Mouse (Mus musculus) forebrain, embryonic 14.5 days (tissue): ENCODE results near the gene Rnf8. TPM values are rescaled to one million over a fixed set of nuclear protein-coding genes. Genes with fewer than 3 reads are reported as not detected.

ENCODE experiments used
- ATAC-seq: fragments of 200-750 bp; cut with Nextera tagmentation; 2 replicates; pipeline ENCODE4 v1.8.0; 2017; ENCODE audit warnings: mild to moderate bottlenecking, moderate library complexity
- DNase-seq: peaks from one replicate; pipeline ENCODE4 v3.0.0-alpha.2; 2015; ENCODE audit warnings: low spot score
- H3K27ac ChIP-seq: fragments of 300-500 bp; sonication (generic); 2 replicates; pipeline ENCODE4 v1.5.1; 2014; ENCODE audit warnings: low read depth, mild to moderate bottlenecking, control low read depth, low read length, moderate library complexity
- H3K27me3 ChIP-seq: fragments of 300-500 bp; sonication (generic); replicated peaks from 2 replicates; pipeline ENCODE4 v1.6.1; 2014; ENCODE audit warnings: low read length, control low read depth, mixed read lengths; ENCODE audit not compliant: control insufficient read depth, insufficient read depth
- H3K36me3 ChIP-seq: fragments of 300-500 bp; sonication (generic); 2 replicates; pipeline ENCODE4 v1.6.1; 2014; ENCODE audit warnings: low read length, control low read depth; ENCODE audit not compliant: control insufficient read depth, insufficient read depth
- H3K4me1 ChIP-seq: fragments of 300-500 bp; sonication (generic); 2 replicates; pipeline ENCODE4 v1.6.1; 2014; ENCODE audit warnings: antibody characterized with exemption, low read length, control low read depth; ENCODE audit not compliant: control insufficient read depth, insufficient read depth
- H3K4me2 ChIP-seq: fragments of 300-500 bp; sonication (generic); 2 replicates; pipeline ENCODE4 v1.6.1; 2014; ENCODE audit warnings: mild to moderate bottlenecking, control low read depth, low read length
- H3K4me3 ChIP-seq: fragments of 300-500 bp; sonication (generic); 2 replicates; pipeline ENCODE4 v1.5.1; 2014; ENCODE audit warnings: low read depth, low read length, control low read depth
- H3K9ac ChIP-seq: fragments of 300-500 bp; sonication (generic); 2 replicates; pipeline ENCODE4 v1.6.1; 2014; ENCODE audit warnings: mild to moderate bottlenecking, low read length, control low read depth, moderate library complexity
- H3K9me3 ChIP-seq: fragments of 300-500 bp; sonication (generic); replicated peaks from 2 replicates; pipeline ENCODE4 v1.6.1; 2016; ENCODE audit warnings: low read length, control low read depth, mixed read lengths; ENCODE audit not compliant: control insufficient read depth
- WGBS: fragments of 180-500 bp; shearing (Covaris S2); extraction: QIAGEN DNeasy Blood & Tissue Kit; methylation state at CpG from one replicate; pipeline ENCODE4 v1.1.7; 2014; 5-methylcytosine and 5-hydroxymethylcytosine counted together
- polyA plus RNA-seq: library from polyadenylated mRNA; unstranded; fragments of >200 nt; fragmentation: Nextera tagmentation; extraction: Ambion mirVana; gene quantifications from 2 replicates; pipeline ENCODE4 v1.2.1, GENCODE M21; 2014

Gene Rnf8
- 89.7 and 96.7 TPM in 2 replicates for polyA plus RNA-seq

DNA sequence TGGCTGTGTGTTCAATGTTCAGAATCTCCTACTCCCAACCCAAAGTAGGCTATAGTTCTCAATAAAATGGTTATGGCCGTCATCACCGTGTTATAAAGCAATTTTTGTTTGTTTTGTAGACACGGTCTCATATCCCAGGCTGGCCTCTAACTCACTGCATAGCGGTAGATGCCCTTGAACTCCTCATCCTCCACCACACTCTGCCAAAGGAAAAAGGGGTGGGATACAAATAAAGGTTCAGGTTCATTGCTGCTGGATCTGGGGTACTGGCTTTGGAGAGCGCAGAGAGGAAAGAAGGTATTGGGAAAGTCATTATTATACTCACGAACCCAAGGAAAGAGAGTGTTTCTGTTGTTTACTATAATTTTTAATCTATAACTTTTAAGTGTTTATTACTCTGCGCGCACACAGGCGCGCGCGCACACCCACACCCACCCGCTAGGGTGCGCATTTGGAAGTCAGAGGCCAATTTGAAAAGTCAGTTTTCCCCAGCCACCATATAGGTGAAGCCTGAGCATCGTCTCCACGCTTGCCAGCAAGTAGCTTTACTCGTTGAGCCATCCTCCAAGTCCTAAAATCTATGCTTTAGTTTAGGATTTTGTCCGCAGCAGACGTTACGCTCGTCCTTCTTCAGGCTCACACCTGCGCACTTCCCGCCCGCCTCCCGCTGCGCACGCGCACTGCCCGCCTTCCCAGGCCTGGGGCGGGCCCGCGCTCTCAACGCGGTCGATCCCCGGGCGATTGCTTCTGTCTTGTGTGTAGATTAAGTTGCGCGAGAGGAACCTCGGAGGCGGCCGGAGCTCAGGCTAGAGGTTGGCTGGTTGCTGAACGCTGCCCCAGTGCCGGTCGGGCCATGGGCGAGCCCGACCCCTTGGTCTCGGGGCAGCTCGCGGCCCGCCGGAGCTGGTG, at the start of gene Rnf8, which contains the start of gene Gm28043:
Rnf8 (plus strand) TSS at position 676 of the 909 bp plus-strand sequence.
Gm28043 (plus strand) TSS at position 762 of the 909 bp plus-strand sequence.
- WGBS, result 1% methylated on average over 52 of the region's 52 CpGs
- Histone ChIP-seq H3K4me3 (peak within 1 kb of the TSS; percentile 97), H3K27ac (peak within 1 kb of the TSS; percentile 96), H3K4me2 (peak within 1 kb of the TSS; percentile 76), H3K9ac (peak within 1 kb of the TSS; percentile 99), H3K36me3 (peaks cover 13% of the 10 kb centered on the region), H3K27me3 (no peaks in the 10 kb centered on the region), H3K4me1 (peaks cover 18% of the 10 kb centered on the region), H3K9me3 (no peaks in the 10 kb centered on the region)
- DNase-seq (peak; percentile 97), ATAC-seq (peak; percentile 96)

DNA sequence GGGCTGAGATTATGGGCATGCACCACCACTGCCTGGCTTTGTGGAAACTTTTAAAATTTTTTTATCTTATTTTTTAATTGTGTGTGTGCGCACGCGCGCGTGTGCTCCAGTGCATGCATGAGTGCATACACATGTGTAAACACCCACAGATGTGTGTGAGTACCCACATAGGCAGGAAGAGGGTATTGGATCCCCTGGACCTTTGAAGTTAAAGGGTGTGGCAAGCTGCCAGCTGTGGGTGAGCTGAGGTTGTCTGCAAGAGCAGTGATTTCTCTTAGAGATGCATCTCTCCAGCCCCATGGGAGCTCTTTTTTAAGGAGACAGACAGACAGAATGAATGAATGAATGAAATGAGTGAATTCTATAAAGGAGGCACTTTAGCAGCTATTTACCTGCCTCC, 49.1 kb upstream of the Rnf8 start:
- peaks cover 31% of the 10 kb centered on the region for H3K36me3 ChIP-seq
- no peak overlapping the region for H3K27ac ChIP-seq
- H3K9me3 ChIP-seq, result no peaks in the 10 kb centered on the region
- WGBS, result 98% methylated on average over 5 of the region's 5 CpGs
- H3K4me1 ChIP-seq, result no peaks in the 10 kb centered on the region
- no peak overlapping the region for H3K9ac ChIP-seq
- DNase-seq (no peak), ATAC-seq (no peak)
- H3K4me3 ChIP-seq, result no peak overlapping the region
- no peaks in the 10 kb centered on the region for H3K27me3 ChIP-seq
- no peak overlapping the region for H3K4me2 ChIP-seq

DNA sequence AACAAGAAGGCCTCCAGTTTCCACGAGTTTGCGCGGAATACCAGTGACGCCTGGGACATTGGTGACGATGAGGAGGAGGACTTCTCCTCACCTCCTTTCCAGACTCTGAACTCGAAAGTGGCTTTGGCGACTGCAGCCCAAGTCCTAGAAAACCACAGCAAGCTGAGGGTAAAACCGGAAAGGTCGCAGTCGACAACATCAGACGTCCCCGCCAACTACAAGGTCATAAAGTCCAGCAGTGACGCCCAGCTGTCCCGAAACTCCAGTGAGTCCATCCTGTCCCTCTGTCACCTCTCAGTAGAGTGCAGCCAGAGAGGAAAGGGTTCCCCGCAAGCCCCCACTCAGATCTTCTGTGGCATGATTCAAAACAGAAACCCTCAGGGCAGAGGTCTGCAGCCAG, 46.2 kb upstream of the Rnf8 start:
- Histone ChIP-seq H3K9ac (no peak overlapping the region), H3K9me3 (no peaks in the 10 kb centered on the region), H3K4me1 (no peaks in the 10 kb centered on the region), H3K4me3 (no peak overlapping the region), H3K27me3 (no peaks in the 10 kb centered on the region), H3K27ac (no peak overlapping the region), H3K36me3 (peaks cover 60% of the 10 kb centered on the region), H3K4me2 (no peak overlapping the region)
- DNase-seq (no peak), ATAC-seq (no peak)
- 96% methylated on average over 15 of the region's 15 CpGs for WGBS

- 85% methylated on average over 6 of the region's 6 CpGs for WGBS
- Histone ChIP-seq H3K9ac (no peak overlapping the region), H3K27ac (no peak overlapping the region), H3K27me3 (no peaks in the 10 kb centered on the region), H3K4me1 (no peaks in the 10 kb centered on the region), H3K9me3 (no peaks in the 10 kb centered on the region), H3K4me2 (no peak overlapping the region), H3K36me3 (peaks cover 63% of the 10 kb centered on the region), H3K4me3 (no peak overlapping the region)
- no peak for DNase-seq
- no peak for ATAC-seq
Observed at GRCm38 (mm10) chr17:29569831-29570230, 44.8 kb upstream of the Rnf8 start.

DNA sequence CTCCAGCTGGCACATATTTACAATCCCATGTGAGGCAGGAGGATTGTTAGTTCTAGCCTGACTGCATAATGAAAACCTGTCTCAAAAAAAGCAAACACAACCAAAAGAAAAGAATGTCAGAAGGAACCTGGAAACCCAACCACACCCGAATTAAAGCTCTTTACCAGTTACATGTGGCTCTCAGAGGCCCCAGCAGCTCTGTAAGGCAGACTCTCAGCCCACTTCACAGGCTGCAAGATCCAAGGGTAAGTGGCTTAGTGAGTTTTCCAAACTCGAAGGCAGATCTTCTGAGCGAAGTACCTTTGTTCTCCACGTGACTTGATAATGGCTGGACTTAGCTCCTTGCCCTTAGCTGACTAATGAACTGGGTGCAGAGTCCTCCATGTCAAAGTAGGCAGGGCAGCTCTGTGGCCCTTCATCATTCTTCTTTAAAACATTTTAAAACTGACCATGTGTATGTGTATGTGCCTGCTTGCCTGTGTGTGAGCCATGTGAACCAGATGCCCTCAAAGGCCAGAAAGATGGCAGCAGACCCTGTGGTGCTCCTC, 34.9 kb upstream of the Rnf8 start:
- Histone ChIP-seq H3K36me3 (peaks cover 75% of the 10 kb centered on the region), H3K4me1 (no peaks in the 10 kb centered on the region; the same call in 1 of the 2 replicates), H3K9ac (no peak overlapping the region), H3K4me3 (no peak overlapping the region), H3K9me3 (no peaks in the 10 kb centered on the region), H3K27ac (no peak overlapping the region), H3K27me3 (no peaks in the 10 kb centered on the region), H3K4me2 (no peak overlapping the region)
- 78% methylated on average over 4 of the region's 4 CpGs for WGBS
- DNase-seq (no peak), ATAC-seq (no peak)

DNA sequence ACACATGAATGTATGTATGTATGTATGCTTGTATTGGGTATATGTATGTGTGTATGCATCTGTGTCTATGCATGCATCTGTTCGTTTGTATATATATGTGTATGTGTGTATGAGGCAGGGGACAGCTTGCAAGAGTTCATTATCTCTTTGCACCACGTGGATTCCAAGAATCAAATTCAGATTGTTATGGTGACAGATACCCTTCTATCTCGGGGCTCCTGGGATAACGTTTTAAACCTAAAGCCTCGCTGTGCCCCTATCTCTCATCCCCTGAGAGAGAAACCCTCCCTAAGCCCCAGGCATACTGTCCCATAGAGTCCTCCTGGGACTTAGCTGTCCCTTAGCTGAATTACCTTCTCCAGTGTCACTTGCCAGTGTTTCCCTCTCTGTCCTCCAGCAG, 31.0 kb upstream of the Rnf8 start:
- WGBS, result 75% methylated on average over 5 of the region's 5 CpGs
- Histone ChIP-seq H3K27me3 (no peaks in the 10 kb centered on the region), H3K9ac (no peak overlapping the region), H3K4me1 (no peaks in the 10 kb centered on the region; the same call in 1 of the 2 replicates), H3K27ac (no peak overlapping the region), H3K4me2 (no peak overlapping the region), H3K4me3 (no peak overlapping the region), H3K9me3 (no peaks in the 10 kb centered on the region), H3K36me3 (peaks cover 38% of the 10 kb centered on the region)
- ATAC-seq (no peak), DNase-seq (no peak)

DNA sequence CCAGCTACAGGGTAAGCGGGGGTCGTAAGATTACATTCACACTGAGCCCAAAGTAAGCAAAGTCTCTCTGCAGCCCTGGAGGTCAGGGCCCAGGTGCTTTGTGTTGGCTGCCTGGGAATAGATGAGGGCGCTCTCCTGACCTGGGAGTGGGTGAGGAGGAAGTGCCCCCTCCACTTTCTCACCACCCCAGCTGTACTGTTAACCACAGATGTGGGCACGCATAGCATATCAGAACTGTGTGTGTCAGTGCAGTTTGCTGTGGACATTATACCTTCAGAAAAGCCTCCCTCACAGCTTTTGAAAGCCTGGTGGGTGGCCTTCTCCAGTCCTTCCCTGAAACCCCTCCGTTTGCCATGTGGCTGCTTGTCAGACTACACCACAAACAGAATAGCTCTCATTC, 30.3 kb upstream of the Rnf8 start:
- no peak overlapping the region for H3K27ac ChIP-seq
- H3K27me3 ChIP-seq, result no peaks in the 10 kb centered on the region
- H3K4me3 ChIP-seq, result no peak overlapping the region
- DNase-seq, result no peak
- H3K4me2 ChIP-seq, result no peak overlapping the region
- H3K4me1 ChIP-seq, result peaks cover 4% of the 10 kb centered on the region
- peaks cover 31% of the 10 kb centered on the region for H3K36me3 ChIP-seq
- ATAC-seq, result peak; percentile 49; the same call in 1 of the 2 replicates
- H3K9ac ChIP-seq, result no peak overlapping the region
- WGBS, result 67% methylated on average over 5 of the region's 5 CpGs
- no peaks in the 10 kb centered on the region for H3K9me3 ChIP-seq

- ATAC-seq (peak; percentile 35; the same call in 1 of the 2 replicates), DNase-seq (peak; percentile 63)
- peaks cover 8% of the 10 kb centered on the region for H3K4me1 ChIP-seq
- no peak overlapping the region for H3K4me3 ChIP-seq
- H3K36me3 ChIP-seq, result peaks cover 27% of the 10 kb centered on the region
- H3K27ac ChIP-seq, result no peak overlapping the region; the same call in 1 of the 2 replicates
- no peaks in the 10 kb centered on the region for H3K9me3 ChIP-seq
- H3K9ac ChIP-seq, result no peak overlapping the region
- H3K4me2 ChIP-seq, result no peak overlapping the region
- H3K27me3 ChIP-seq, result no peaks in the 10 kb centered on the region
- WGBS, result 53% methylated on average over 3 of the region's 3 CpGs
Observed at GRCm38 (mm10) chr17:29584737-29585136, 29.9 kb upstream of the Rnf8 start.

DNA sequence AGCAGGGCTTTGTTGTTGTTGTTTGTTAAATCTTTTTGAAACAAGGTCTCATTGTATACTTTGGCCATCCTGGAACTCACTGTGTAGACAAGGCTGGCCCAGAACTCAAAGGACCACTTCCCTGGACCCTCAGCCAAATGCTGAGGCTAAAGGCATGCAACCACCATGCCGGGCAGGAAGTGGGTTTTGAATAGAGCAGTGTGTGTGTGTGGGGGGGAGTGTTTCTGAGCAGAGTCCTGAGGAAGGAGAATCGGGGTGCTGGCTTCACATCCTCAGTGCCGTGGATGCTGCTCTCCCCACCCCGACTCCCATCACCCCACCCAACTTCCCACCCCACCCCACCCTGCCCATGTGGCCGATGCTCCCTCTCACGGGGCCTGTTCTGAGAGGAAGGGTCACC, 29.1 kb upstream of the Rnf8 start:
- Histone ChIP-seq H3K4me2 (no peak overlapping the region), H3K27ac (no peak overlapping the region), H3K9ac (no peak overlapping the region), H3K9me3 (no peaks in the 10 kb centered on the region), H3K4me1 (peaks cover 9% of the 10 kb centered on the region), H3K4me3 (no peak overlapping the region), H3K36me3 (peaks cover 21% of the 10 kb centered on the region), H3K27me3 (no peaks in the 10 kb centered on the region)
- DNase-seq, result no peak
- no peak for ATAC-seq
- WGBS, result 93% methylated on average over 6 of the region's 6 CpGs
